Mouse (Mus musculus) liver, postnatal 0 days (tissue): Measurements from ENCODE around the gene Plxna3.
A peak's percentile ranks its signal among the peaks of the same experiment; 100 is the strongest.

ENCODE experiments used
- CTCF ChIP-seq: sonication (generic); IDR thresholded peaks from 2 replicates; pipeline ENCODE4 v1.5.1; 2016; ENCODE audit warnings: antibody characterized with exemption, low read depth
- EP300 ChIP-seq: IDR thresholded peaks from 2 replicates; pipeline ENCODE4 v1.6.1; 2016; ENCODE audit warnings: antibody characterized with exemption, low read depth, mild to moderate bottlenecking

DNA sequence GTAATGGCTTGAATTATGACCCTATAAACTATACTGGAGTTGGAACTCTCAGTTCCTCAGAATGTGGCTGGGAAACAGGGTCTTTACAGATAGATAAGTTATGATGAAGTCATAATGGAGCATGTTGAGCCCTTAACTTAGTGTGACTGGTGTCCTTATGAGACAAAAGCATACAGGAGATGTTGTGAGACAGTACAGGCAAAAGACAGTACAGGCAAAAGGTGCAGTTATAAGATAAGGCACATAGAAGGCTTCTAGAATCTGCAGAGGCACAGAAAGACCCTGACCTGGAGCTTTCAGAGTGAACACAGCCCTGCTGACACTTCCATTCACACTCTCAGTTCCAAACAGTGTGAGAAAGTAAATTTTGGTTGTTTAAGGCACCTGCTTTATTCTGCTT is 59.3 kb downstream of the Plxna3 start:
- no peak for TF ChIP-seq CTCF
- peak; percentile 68 for TF ChIP-seq EP300
